Mouse (Mus musculus) mesoderm, embryonic 11.5 days (tissue): ENCODE data around the gene Nfe2l2.
"Not testable (repeated sequence)": the region's sequence is repeated elsewhere in the genome, so short reads cannot be mapped to it uniquely, and the experiment has no call there.

Experiments
- DNase-seq: peaks from one replicate; pipeline ENCODE4 v3.0.0-alpha.2; 2012; ENCODE audit warnings: low read depth, low spot score

The Nfe2l2 gene

DNA sequence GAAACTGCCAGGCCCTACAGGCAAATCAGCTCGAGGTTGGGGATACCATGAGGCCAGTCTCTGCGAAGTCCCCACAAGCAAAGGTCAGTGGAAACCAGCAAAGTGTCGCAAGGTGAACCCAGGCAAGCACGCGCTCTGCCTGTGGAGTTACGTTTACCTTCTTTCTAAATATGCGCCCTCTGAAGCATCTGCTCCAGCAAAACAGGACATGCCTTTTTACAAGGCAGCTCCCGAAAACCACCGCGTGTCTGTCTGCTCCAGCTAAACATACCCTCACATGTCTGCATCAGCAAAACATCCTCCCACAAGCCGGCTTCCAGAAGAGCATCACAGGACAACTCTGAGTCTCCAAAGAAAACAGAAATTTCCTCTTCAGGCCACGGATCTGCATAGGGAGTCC, 59.2 kb downstream of the Nfe2l2 start:
- DNase-seq = no peak

DNA sequence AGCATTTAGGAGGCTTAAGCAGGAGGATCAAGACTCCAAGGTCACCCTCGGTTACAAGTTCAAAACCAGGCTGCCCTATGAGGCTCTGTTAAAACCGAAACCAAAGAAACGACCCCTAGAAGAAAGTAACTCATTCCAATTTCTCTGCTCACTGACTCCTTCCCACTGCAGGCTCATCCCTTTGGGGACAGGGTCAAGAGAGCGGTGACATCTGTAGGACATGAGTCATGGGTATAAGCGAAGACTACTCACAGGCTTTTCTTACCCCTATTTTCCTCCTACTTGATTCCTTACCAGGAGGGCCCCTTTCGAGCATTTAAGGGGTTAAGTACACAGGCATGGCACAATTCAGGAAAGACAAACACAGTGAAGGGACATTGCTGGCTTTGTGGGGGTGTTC, 60.5 kb downstream of the Nfe2l2 start:
- DNase-seq = no peak

DNA sequence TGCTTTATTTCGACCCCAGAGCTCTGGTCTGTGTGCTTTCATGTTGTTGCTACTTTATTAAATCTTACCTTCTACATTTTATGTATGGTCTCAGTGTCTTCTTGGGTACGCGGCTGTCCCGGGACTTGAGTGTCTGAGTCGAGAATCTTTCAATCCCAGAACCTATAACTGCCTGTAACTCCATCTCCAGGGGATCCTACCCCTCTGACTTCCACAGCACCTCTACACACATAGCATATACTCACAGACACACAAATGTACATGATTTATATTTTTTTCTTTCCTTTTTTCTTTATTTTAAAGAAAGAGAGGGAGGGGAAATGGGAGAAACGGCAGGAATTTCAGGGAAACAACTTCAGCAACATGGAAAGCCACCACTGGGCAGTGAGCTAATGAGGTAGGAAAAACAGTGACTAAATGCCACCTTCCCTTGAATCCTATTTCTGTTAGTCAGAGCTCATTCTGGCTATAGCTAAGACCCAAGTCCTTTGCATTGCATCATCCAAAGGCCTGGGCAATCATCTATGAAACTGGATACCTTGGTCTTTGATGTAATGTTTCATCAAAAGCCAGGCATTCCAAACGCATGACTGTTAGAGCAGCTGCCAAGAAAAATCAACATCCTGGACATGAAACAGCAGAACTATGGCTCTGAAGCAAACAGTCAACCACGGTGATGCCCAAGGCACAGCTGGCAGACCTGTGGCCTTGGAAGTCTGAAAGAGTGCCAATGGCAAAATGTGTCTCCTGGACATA, 61.5 kb downstream of the Nfe2l2 start:
- DNase-seq = no peak

DNA sequence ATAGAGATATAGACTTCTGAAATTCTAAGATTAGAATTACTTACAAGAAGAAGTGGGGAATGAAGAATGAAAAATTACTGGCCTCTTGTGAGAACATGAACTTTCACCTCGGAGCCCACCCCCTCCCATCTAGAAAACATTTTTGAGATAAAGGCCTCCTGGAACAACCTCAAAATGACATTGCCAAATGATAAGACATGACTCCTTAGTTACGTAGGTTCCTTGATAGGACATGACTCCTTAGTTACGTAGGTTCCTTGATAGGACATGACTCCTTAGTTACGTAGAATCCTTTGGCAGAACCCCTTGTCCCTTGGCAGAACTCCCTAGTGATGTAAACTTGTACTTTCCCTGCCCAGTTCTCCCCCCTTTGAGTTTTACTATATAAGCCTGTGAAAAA, 62.1 kb downstream of the Nfe2l2 start:
- DNase-seq = not testable (repeated sequence)

DNA sequence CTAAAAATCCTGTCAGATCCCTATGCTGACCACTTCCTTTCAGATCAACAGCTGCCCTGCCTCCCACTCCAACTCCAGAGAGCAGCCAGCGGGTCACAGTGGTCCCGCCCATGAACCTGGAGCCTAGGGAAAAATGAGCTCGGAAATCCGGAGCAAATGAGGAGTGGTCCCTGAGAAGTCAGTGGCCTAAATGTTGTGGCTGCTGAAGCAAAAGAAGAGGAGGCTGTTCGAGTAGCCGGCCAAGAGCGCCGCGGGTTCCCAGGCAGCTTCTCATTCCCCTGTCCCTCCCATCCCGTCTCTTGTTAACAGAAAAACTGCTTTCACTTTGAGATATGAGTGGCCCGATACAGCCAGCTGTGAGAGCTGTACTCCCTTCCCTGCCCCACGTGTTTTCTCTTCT, 64.9 kb downstream of the Nfe2l2 start:
- not testable (repeated sequence) for DNase-seq

DNA sequence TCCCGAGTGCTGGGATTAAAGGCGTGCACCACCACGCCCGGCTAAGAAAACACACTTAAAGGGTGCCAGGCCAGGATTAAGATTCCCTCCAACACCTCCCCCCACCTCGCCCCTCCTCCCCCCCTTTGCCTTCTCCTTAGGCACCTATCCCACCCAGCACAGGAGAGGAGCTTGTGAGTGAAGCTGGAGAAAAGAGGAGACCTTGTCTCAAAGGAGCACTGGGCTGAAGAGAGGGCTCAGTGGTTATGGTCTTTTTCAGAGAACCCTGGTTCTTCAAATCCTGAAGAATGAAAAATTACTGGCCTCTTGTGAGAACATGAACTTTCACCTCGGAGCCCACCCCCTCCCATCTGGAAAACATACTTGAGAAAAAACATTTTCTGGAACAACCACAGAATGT, 66.6 kb downstream of the Nfe2l2 start:
- not testable (repeated sequence) for DNase-seq

DNA sequence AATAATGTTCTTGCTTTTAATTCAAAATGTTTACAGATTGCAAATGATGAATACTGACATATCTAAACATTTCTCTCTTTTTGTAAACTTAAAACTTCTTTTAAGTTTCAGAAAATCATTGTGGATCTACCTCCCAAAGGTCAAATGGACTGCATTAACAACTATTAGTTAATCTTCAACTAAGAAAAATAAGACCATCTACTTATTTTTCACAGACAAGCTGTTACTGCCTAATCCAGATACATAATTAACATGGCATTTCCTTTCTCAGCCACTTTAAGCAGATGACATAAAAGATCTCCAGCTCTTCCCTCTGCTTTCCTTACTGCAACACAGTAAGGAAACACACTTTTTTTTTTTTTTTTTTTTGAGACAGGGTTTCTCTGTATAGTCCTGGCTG, 67.1 kb downstream of the Nfe2l2 start:
- no peak for DNase-seq

DNA sequence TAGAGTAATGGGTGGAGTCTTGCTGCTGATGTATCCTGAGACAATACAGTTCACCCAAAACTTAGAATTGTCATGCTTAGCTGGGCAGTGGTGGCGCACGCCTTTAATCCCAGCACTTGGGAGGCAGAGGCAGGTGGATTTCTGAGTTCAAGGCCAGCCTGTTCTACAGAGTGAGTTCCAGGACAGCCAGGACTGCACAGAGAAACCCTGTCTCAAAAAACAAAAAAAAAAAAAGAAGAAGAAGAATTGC, 67.5 kb downstream of the Nfe2l2 start:
- DNase-seq = not testable (repeated sequence)

DNA sequence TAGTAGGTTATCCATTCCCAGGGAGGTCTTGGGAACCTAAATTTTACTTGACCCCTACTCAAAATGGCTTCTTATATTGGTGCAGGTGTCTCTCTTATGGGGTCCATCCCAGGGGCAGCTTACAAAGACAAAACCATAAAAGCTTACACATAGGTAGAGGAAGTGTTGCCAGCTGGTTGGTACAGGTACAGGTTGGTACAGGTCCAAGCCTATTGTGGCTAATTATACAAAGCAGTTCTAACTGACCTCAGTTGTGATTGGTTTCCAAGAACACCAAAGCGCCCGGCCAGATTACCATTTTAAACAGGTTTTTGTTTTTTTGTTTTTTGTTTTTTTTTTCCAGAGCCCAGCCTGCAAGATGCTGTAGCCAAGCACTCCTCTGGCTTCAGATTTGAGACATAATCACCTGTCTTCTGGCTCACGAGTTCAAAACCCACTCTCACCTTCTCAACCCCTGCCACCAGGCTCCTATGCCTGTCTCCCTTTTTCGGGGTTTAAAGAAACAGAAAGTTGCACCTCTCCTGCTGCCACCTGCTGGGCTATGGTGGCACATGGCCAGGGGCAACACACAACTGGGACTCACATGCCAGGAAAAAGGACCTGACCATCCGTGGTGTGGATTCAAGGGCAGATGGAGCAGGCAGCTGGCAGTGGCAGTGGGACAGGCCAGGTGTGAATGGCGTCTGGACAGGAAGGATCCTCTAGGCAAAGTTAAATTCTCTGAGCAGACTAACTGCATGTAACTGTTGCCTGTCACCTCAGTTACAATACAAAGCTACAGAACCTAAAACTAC, 68.0 kb downstream of the Nfe2l2 start:
- no peak for DNase-seq

DNA sequence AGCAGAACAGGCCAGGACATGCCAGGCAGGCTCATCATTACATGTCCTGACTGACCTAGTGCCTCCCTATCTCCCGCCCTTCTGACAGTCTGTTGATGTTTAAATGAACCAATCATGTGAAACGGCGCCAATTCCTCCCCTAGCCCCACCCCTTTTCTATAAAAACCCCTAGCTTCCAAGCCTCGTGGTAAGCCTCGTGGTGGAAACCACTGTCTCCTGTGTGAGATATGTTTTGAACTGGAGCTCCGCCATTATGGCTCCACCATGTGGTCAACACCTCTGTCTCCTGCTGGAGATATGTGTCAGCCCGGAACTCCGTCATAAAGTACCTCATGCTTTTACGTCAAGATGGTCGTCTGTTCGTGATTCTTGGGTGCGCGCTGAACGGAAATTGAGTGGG, 70.0 kb downstream of the Nfe2l2 start:
- not testable (repeated sequence) for DNase-seq

DNA sequence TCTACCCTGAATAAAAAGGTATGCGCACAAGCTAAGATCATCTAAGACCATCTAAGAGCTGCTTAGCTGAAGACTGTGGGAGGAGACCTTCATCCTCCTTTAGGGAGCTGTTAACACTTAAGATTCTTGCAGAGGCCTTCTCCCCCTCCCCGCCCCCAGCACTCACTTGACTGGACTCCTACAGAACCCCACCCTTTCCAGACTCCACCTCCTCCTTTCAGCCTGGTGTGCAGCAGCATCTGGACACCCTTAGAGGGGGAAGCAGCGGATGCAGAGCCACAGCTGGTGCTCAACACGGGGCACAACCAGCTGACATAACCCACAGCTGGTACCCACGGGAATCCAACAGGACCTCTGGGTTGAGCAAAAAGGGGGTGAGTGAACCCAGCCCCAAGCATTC, 70.7 kb downstream of the Nfe2l2 start:
- peak; percentile 14 for DNase-seq

DNA sequence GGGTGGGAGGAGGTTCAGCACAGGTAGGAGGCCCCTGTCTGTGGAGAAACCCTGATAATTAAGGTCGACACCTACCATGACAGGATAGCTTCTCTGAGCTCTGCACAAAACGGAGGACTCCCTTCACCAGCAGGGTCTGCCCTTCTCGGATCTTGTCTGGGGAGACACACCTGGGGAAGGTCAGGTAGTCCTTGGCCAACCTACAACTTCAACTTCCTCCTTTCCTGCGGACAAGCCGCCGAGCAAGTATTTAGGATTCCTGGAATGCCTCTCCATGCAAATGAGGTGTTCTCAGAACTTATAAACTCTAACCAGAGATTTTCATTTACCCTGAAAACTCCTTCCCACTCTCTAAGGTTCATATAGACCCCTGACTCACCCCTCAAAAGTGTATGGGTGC, 71.1 kb downstream of the Nfe2l2 start:
- DNase-seq = no peak

DNA sequence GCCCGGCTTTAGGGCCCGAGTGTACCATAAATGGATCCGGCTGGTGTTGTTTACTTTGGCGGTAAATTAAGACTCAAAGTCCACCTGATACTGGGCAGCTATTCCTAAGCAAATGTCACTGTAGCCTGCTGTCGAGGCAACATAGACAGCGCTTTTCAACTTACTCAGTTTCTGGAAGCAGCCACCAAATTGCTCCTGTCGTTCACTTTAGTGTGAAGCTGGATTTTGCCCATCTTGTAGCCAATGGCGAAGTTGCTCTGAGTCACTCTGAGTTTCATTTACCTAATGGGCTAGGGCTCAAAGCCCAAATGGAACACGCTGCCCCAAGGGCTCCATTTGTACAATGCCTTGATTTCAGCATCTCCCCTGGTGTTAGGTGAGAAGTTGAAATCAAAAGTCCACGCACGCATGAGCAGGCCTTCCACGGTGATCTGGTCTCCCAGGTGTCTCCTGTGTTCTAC, 71.7 kb downstream of the Nfe2l2 start:
- no peak for DNase-seq

DNA sequence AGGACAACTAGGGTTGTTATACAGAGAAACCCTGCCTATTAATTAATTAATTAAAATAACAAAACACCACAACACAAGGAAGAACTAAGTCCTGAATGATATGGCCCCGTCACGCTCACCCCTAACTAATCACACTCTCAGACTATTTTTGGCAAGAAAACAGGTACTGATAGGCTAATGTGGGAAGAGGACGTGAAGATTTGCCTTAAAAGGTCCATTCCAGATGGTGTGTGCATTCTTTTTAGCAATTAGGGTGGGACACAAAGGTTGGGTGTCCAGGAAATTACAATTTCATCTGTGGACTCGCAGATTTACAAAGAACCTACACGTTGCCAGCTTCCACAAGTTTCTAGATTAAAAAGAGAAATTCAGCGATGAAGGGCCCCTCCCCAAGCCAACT, 72.4 kb downstream of the Nfe2l2 start:
- DNase-seq = no peak

DNA sequence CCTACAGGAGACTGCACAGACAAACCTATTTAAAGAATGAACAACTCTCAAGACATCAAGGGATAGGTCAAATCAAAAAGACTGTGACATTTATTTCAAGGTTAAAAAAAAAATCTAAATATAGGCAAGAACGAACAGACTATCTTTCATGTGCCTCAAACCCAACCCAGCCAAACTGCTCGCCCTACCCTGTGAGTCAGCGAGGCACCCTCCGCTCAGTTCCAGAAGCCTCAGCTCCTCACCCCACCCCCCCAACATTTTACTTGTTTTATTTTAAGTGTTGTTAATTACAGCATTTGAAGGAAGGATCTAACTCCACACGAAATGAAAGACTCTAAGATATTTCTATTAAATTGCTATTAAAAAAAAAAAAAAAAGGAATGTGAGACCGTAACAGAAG, 73.0 kb downstream of the Nfe2l2 start:
- no peak for DNase-seq

DNA sequence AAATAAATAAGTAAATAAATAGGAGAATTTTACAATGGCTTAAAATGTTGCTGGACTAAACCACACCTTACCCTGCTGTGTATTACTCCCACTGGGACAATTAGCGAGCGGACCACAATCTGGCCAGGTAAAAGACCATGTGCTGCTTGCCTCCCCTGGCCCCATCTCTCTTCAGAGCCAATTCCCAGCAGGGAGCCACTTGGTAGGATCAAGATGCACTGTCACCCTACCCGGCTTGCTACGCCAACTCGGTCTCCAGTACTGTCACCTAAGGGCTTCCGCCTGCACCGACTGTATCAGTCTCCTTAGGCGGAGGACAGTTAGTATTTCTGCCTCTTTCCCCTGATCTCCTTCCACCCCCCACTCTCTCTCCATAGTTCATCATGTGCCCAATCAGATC, 76.0 kb downstream of the Nfe2l2 start:
- no peak for DNase-seq

DNA sequence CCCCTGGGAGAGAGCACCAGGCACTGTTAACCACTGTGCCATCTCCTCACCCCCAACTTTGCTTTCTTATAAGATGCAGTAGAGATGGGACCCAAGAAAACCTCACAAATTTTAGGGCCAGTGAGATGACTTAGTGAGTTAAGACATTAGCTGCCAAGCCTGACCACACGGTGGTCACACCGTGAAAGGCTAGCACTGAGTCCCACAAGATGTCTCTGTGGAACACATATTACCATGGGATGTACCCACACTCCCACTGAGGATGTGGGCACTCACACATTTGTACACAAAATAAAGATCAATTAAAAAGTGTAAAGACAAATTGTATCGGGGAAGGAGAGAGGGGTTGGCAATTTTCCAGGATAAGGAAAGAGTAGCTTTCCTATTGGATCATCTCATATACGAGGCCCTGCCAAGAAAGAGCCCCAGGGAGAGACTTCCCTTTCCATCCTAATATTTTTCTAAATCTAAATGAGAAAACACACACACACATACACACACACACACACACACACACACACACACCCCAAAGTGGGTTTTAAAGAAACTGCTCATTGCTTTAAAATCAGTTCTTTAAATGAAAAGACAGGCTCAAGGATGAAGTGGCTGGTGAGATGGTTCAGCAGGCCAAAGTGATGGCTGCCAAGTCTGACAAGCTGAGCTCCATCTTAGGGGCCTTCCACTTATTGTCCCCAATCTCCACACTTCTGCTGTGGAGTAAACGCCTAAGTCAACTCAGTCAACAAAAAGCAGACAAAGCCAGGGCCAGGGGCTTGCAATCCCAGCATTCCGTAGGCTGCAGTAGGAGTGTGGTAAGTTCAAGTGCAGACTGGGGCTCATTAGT, 77.6 kb downstream of the Nfe2l2 start:
- DNase-seq = no peak
